Mouse (Mus musculus) embryonic stem cell, embryonic (primary cell): ENCODE data around the gene Fn3k.

ENCODE experiments used
- CTCF ChIA-PET, 4 experiments: fragments of 300-600 bp in 2 of 4; fragments of 350-600 bp in 2 of 4; sonication (Branson Sonifier 250); formaldehyde crosslinking; loops; one replicate each; lab custom pipeline; 2022; ENCODE audit warnings: inconsistent platforms in 2 of 4; lab: Charles Lee
- POLR2A ChIA-PET, 4 experiments: fragments of 300-600 bp in 2 of 4; fragments of 350-600 bp in 2 of 4; sonication (Branson Sonifier 250); formaldehyde crosslinking; loops; one replicate each; lab custom pipeline; 2022; ENCODE audit warnings: antibody characterized with exemption in 4 of 4, inconsistent platforms in 1 of 4; lab: Charles Lee

Gene Fn3k

GRCm38 (mm10) chr11:121434156-121435155, at the start of gene Fn3k:
Gene Fn3k (plus strand): TSS chr11:121434913.
- POLR2A ChIA-PET: interaction anchor here in 3 of 4 experiments (0.6 to 4.2 kb wide), 16 partner anchors 11 to 414 kb away, joined by 3 to 21 read pairs (median 4); partner anchors contain the start of genes Fn3krp (in 3 of the 3), Tbcd (in 2 of the 3), Cybc1 (in 1 of the 3) and Narf (in 1 of the 3)
- CTCF ChIA-PET: interaction anchor here in 3 of 4 experiments (0.6 to 2.1 kb wide), 5 partner anchors 14 to 343 kb away, joined by 3 to 10 read pairs (median 3); partner anchors contain the start of genes Fn3krp (in 1 of the 3) and Rab40b (in 1 of the 3)

- ChIA-PET CTCF (interaction anchor here (0.5 to 1.7 kb wide), 13 partner anchors 18 to 667 kb away, joined by 3 to 10 read pairs (median 4); partner anchors contain the start of genes Narf (in 2 of the 4), Fn3k (in 1 of the 4) and Fn3krp (in 1 of the 4)), POLR2A (interaction anchor here in 3 of 4 experiments (0.5 to 2.6 kb wide), 41 partner anchors 8 to 536 kb away, joined by 3 to 14 read pairs (median 4); partner anchors contain the start of genes Narf (in 3 of the 3), Tbcd (in 3 of the 3), Wdr45b (in 3 of the 3) and Fn3krp (in 2 of the 3))
These were observed 46.8 kb upstream of the Fn3k start, which contains the start of gene Rab40b for GRCm38 (mm10) chr11:121387750-121388553. Gene Rab40b (minus strand): TSS chr11:121388251.

GRCm38 (mm10) chr11:121388554-121388945, 46.2 kb upstream of the Fn3k start:
- ChIA-PET POLR2A (interaction anchor here in 3 of 4 experiments (0.8 to 2.6 kb wide), 34 partner anchors 9 to 536 kb away, joined by 3 to 14 read pairs (median 4); partner anchors contain the start of genes Narf (in 3 of the 3), Wdr45b (in 3 of the 3), Fn3krp (in 2 of the 3) and Tbcd (in 2 of the 3)), CTCF (interaction anchor here (0.5 to 1.7 kb wide), 8 partner anchors 18 to 547 kb away, joined by 3 to 10 read pairs (median 4); partner anchors contain the start of genes Narf (in 2 of the 4) and Fn3k (in 1 of the 4))

GRCm38 (mm10) chr11:121390793-121391192, 43.9 kb upstream of the Fn3k start:
- CTCF ChIA-PET: no interaction called here

GRCm38 (mm10) chr11:121392405-121392804, 42.3 kb upstream of the Fn3k start:
- POLR2A ChIA-PET: interaction anchor here in 1 of 4 experiments (1.6 kb wide), 1 partner anchor 59 kb away, joined by 3 read pairs; the partner anchor contains the start of gene Tbcd
- CTCF ChIA-PET: no interaction called here

More at GRCm38 (mm10) chr11:121390793-121391192, 43.9 kb upstream of the Fn3k start:
- POLR2A ChIA-PET: interaction anchor here in 1 of 4 experiments (1.6 kb wide), 1 partner anchor 61 kb away, joined by 3 read pairs; the partner anchor contains the start of gene Tbcd

- CTCF ChIA-PET: no interaction called here
These were observed 27.2 kb upstream of the Fn3k start for GRCm38 (mm10) chr11:121407366-121408155.

GRCm38 (mm10) chr11:121414762-121415161, 20.0 kb upstream of the Fn3k start:
- ChIA-PET POLR2A (no interaction called here), CTCF (interaction anchor here in 2 of 4 experiments (0.6 kb wide), 3 partner anchors 87 to 968 kb away, joined by 3 read pairs; no protein-coding TSS in a partner anchor)

More at GRCm38 (mm10) chr11:121407366-121408155, 27.2 kb upstream of the Fn3k start:
- POLR2A ChIA-PET: interaction anchor here in 2 of 4 experiments (1.0 to 2.8 kb wide), 2 partner anchors 14 kb away, joined by 3 to 9 read pairs; partner anchors contain the start of gene Fn3krp (in 2 of the 2)

- ChIA-PET POLR2A (no interaction called here), CTCF (interaction anchor here in 2 of 4 experiments (0.5 to 0.6 kb wide), 2 partner anchors 110 to 968 kb away, joined by 3 read pairs; no protein-coding TSS in a partner anchor)
These were observed 19.4 kb upstream of the Fn3k start for GRCm38 (mm10) chr11:121415351-121415750.

- ChIA-PET POLR2A (interaction anchor here in 2 of 4 experiments (0.6 to 0.8 kb wide), 2 partner anchors 30 to 53 kb away, joined by 3 read pairs; partner anchors contain the start of gene Rab40b (in 1 of the 2)), CTCF (no interaction called here)
These were observed 16.7 kb upstream of the Fn3k start for GRCm38 (mm10) chr11:121417971-121418370.

GRCm38 (mm10) chr11:121418932-121419331, 15.8 kb upstream of the Fn3k start:
- ChIA-PET CTCF (no interaction called here), POLR2A (interaction anchor here in 2 of 4 experiments (0.6 to 0.9 kb wide), 2 partner anchors 100 to 146 kb away, joined by 3 read pairs; partner anchors contain the start of gene Zfp750 (in 1 of the 2))

GRCm38 (mm10) chr11:121420379-121420778, 14.3 kb upstream of the Fn3k start:
- POLR2A ChIA-PET: interaction anchor here in 3 of 4 experiments (0.6 to 2.4 kb wide), 6 partner anchors 10 to 33 kb away, joined by 3 to 15 read pairs (median 8); partner anchors contain the start of genes Fn3k (in 3 of the 3) and Rab40b (in 2 of the 3)

GRCm38 (mm10) chr11:121420830-121421552, 13.7 kb upstream of the Fn3k start, which contains the start of gene Fn3krp:
Gene Fn3krp (plus strand): TSS chr11:121421401.
- POLR2A ChIA-PET: interaction anchor here in 3 of 4 experiments (0.6 to 2.4 kb wide), 19 partner anchors 10 to 263 kb away, joined by 3 to 15 read pairs (median 4); partner anchors contain the start of genes Fn3k (in 3 of the 3), Rab40b (in 2 of the 3), B3gntl1 (in 1 of the 3) and Narf (in 1 of the 3)
- CTCF ChIA-PET: interaction anchor here in 2 of 4 experiments (0.6 to 1.5 kb wide), 5 partner anchors 13 to 338 kb away, joined by 3 to 9 read pairs (median 3); partner anchors contain the start of genes Fn3k (in 1 of the 2), Narf (in 1 of the 2) and Rab40b (in 1 of the 2)

More at GRCm38 (mm10) chr11:121420379-121420778, 14.3 kb upstream of the Fn3k start:
- CTCF ChIA-PET: interaction anchor here in 1 of 4 experiments (1.0 kb wide), 1 partner anchor 14 kb away, joined by 3 read pairs; the partner anchor contains the start of gene Fn3k

GRCm38 (mm10) chr11:121421553-121422173, 13.1 kb upstream of the Fn3k start:
- POLR2A ChIA-PET: interaction anchor here in 3 of 4 experiments (0.6 to 2.4 kb wide), 22 partner anchors 10 to 264 kb away, joined by 3 to 15 read pairs (median 3); partner anchors contain the start of genes Fn3k (in 3 of the 3), Rab40b (in 2 of the 3), B3gntl1 (in 1 of the 3) and Narf (in 1 of the 3)
- CTCF ChIA-PET: interaction anchor here in 2 of 4 experiments (0.6 to 1.5 kb wide), 5 partner anchors 13 to 339 kb away, joined by 3 to 9 read pairs (median 3); partner anchors contain the start of genes Fn3k (in 1 of the 2), Narf (in 1 of the 2) and Rab40b (in 1 of the 2)

- ChIA-PET POLR2A (interaction anchor here in 3 of 4 experiments (1.0 to 4.2 kb wide), 6 partner anchors 12 to 415 kb away, joined by 3 to 21 read pairs (median 10); partner anchors contain the start of genes Tbcd (in 2 of the 3), B3gntl1 (in 1 of the 3) and Fn3krp (in 1 of the 3)), CTCF (interaction anchor here in 2 of 4 experiments (0.6 to 1.3 kb wide), 2 partner anchors 21 to 42 kb away, joined by 3 read pairs; no protein-coding TSS in a partner anchor)
These were observed 1.3 kb upstream of the Fn3k start for GRCm38 (mm10) chr11:121433397-121433796.
